Mouse (Mus musculus) liver, postnatal 0 days (tissue): Measurements from ENCODE around the gene Sec61a1.

Experiments
- CTCF ChIP-seq: sonication (generic); IDR thresholded peaks from 2 replicates; pipeline ENCODE4 v1.5.1; 2016; ENCODE audit warnings: antibody characterized with exemption, low read depth
- EP300 ChIP-seq: IDR thresholded peaks from 2 replicates; pipeline ENCODE4 v1.6.1; 2016; ENCODE audit warnings: antibody characterized with exemption, low read depth, mild to moderate bottlenecking

DNA sequence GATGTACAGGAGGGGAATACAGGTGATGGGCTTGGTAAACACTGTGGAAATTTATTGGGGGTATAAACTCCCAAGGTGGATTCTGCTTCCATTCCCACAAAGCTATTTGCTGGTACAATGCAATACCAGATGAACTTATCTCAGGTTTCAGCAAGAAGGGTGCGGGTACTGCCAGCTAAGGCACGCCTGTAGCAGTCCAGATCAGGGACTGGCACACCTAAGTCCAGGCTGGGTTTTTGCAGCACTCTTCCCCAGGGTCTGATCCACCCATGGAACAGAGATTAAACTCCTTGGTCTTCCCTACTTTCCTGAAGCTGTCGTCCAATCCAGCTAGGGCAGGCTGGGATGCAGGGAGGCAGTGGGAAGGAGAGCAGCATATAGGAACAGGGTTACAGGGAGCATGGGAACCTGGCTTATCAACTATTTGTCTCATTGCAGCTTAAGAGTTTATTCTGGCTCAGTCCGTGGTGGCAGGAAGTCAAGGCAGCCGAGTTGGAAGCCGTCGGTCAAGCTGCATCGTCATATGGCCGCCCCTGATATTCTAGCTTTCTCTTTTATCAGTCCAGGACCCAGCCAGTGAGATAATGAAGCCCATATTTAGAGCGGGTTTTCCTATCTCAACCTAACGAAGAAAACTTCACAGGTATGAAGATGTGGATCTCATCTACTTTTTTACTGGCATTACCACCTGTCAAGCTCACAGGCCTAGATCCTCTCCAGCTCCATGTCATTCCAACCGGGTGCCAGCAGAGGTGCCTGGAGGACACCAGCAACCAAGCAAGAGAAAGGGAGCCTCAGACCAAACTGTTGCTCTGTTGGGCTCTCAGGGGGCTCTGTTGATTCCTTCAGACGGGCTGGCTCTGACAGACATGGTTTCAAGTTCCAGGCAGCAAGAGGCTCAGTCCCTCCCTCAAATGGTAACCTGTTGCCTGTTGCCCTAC, 16.4 kb downstream of the Sec61a1 start:
- TF ChIP-seq CTCF, result peak; percentile 12; the same call in 1 of the 2 replicates
- TF ChIP-seq EP300, result peak; percentile 75
